Mouse (Mus musculus) lung, embryonic 14.5 days (tissue): Measurements from ENCODE around the gene Bco1. TPM values are rescaled to one million over a fixed set of nuclear protein-coding genes. Genes with fewer than 3 reads are reported as not detected.

Experiments
- ATAC-seq: fragments of 200-750 bp; cut with Nextera tagmentation; 2 replicates; pipeline ENCODE4 v1.8.0; 2017; ENCODE audit warnings: mild to moderate bottlenecking, moderate TSS enrichment, moderate library complexity; ENCODE audit not compliant: insufficient read depth
- DNase-seq: peaks from one replicate; pipeline ENCODE4 v3.0.0-alpha.2; 2015
- H3K27ac ChIP-seq: fragments of 300-500 bp; sonication (generic); 2 replicates; pipeline ENCODE4 v1.5.1; 2014; ENCODE audit warnings: low read depth, mild to moderate bottlenecking, moderate library complexity
- H3K27me3 ChIP-seq: fragments of 300-500 bp; sonication (generic); 2 replicates; pipeline ENCODE4 v1.6.1; 2014; ENCODE audit warnings: low read length, control low read depth; ENCODE audit not compliant: insufficient read depth
- H3K36me3 ChIP-seq: fragments of 300-500 bp; sonication (generic); 2 replicates; pipeline ENCODE4 v1.6.1; 2014; ENCODE audit warnings: control low read depth; ENCODE audit not compliant: insufficient read depth
- H3K4me1 ChIP-seq: fragments of 300-500 bp; sonication (generic); 2 replicates; pipeline ENCODE4 v1.6.1; 2014; ENCODE audit warnings: antibody characterized with exemption, control low read depth; ENCODE audit not compliant: insufficient read depth
- H3K4me2 ChIP-seq: fragments of 300-500 bp; sonication (generic); 2 replicates; pipeline ENCODE4 v1.6.1; 2014; ENCODE audit warnings: mild to moderate bottlenecking
- H3K4me3 ChIP-seq: fragments of 300-500 bp; sonication (generic); 2 replicates; pipeline ENCODE4 v1.5.1; 2014; ENCODE audit warnings: low read depth, low read length
- H3K9ac ChIP-seq: fragments of 300-500 bp; sonication (generic); 2 replicates; pipeline ENCODE4 v1.6.1; 2014
- H3K9me3 ChIP-seq: fragments of 300-500 bp; sonication (generic); 2 replicates; pipeline ENCODE4 v1.6.1; 2016; ENCODE audit warnings: low read depth, low read length, control low read depth
- CTCF ChIP-seq: IDR thresholded peaks from 2 replicates; pipeline ENCODE4 v1.5.1; 2016; ENCODE audit warnings: antibody characterized with exemption, low read depth
- WGBS: fragments of 180-500 bp; shearing (Covaris S2); extraction: QIAGEN DNeasy Blood & Tissue Kit; methylation state at CpG from one replicate; pipeline ENCODE4 v1.1.7; 2014; 5-methylcytosine and 5-hydroxymethylcytosine counted together
- polyA plus RNA-seq: library from polyadenylated mRNA; unstranded; fragments of >200 nt; fragmentation: Nextera tagmentation; extraction: Ambion mirVana; gene quantifications from 2 replicates; pipeline ENCODE4 v1.2.1, GENCODE M21; 2014

The Bco1 gene
- 0.43 and 0.75 TPM in 2 replicates for polyA plus RNA-seq

GRCm38 (mm10) chr8:117095647-117096046, at the start of gene Bco1:
TSS of gene Bco1 (plus strand) at chr8:117095854.
- ATAC-seq (no peak), DNase-seq (peak; percentile 15)
- H3K27ac ChIP-seq, result no peak within 1 kb of the TSS
- H3K9me3 ChIP-seq, result 0 out of 2 replicates have a peak, but pooled peaks cover 5% of the 10 kb centered on the region
- no peak within 1 kb of the TSS for H3K4me2 ChIP-seq
- H3K9ac ChIP-seq, result no peak within 1 kb of the TSS
- no peak for TF ChIP-seq CTCF
- WGBS, result 45% methylated on average over 12 of the region's 12 CpGs
- H3K4me3 ChIP-seq, result no peak within 1 kb of the TSS
- H3K27me3 ChIP-seq, result no peaks in the 10 kb centered on the region
- no peaks in the 10 kb centered on the region; the same call in 1 of the 2 replicates for H3K4me1 ChIP-seq
- no peaks in the 10 kb centered on the region for H3K36me3 ChIP-seq

- no peak overlapping the region for H3K4me2 ChIP-seq
- ATAC-seq (no peak), DNase-seq (no peak)
- no peaks in the 10 kb centered on the region for H3K9me3 ChIP-seq
- 0 out of 2 replicates have a peak, but pooled peaks have one; percentile 25 for TF ChIP-seq CTCF
- 54% methylated on average over 7 of the region's 7 CpGs for WGBS
- no peaks in the 10 kb centered on the region for H3K27me3 ChIP-seq
- H3K27ac ChIP-seq, result no peak overlapping the region
- no peak overlapping the region for H3K9ac ChIP-seq
- no peaks in the 10 kb centered on the region for H3K36me3 ChIP-seq
- H3K4me1 ChIP-seq, result no peaks in the 10 kb centered on the region
- no peak overlapping the region for H3K4me3 ChIP-seq
Measured at GRCm38 (mm10) chr8:117049444-117049843, 46.2 kb upstream of the Bco1 start.

GRCm38 (mm10) chr8:117050763-117051162, 44.9 kb upstream of the Bco1 start:
- TF ChIP-seq CTCF, result no peak
- Histone ChIP-seq H3K27me3 (no peaks in the 10 kb centered on the region), H3K9ac (no peak overlapping the region), H3K36me3 (no peaks in the 10 kb centered on the region), H3K4me3 (no peak overlapping the region), H3K27ac (no peak overlapping the region), H3K4me2 (no peak overlapping the region), H3K9me3 (no peaks in the 10 kb centered on the region), H3K4me1 (no peaks in the 10 kb centered on the region)
- 69% methylated on average over 9 of the region's 9 CpGs for WGBS
- peak; percentile 42 for DNase-seq
- no peak for ATAC-seq

- WGBS, result 53% methylated on average over 9 of the region's 9 CpGs
- Histone ChIP-seq H3K9ac (no peak overlapping the region), H3K9me3 (no peaks in the 10 kb centered on the region), H3K27me3 (no peaks in the 10 kb centered on the region), H3K36me3 (no peaks in the 10 kb centered on the region), H3K4me1 (no peaks in the 10 kb centered on the region), H3K27ac (no peak overlapping the region), H3K4me2 (no peak overlapping the region), H3K4me3 (no peak overlapping the region)
- DNase-seq (no peak), ATAC-seq (no peak)
- no peak for TF ChIP-seq CTCF
Measured at GRCm38 (mm10) chr8:117051316-117051715, 44.3 kb upstream of the Bco1 start.

- no peaks in the 10 kb centered on the region for H3K36me3 ChIP-seq
Measured at GRCm38 (mm10) chr8:117053135-117054079, 42.2 kb upstream of the Bco1 start.

GRCm38 (mm10) chr8:117054146-117054545, 41.5 kb upstream of the Bco1 start:
- no peak for ATAC-seq
- Histone ChIP-seq H3K9ac (no peak overlapping the region), H3K27me3 (no peaks in the 10 kb centered on the region), H3K4me1 (no peaks in the 10 kb centered on the region), H3K27ac (no peak overlapping the region), H3K36me3 (no peaks in the 10 kb centered on the region), H3K4me2 (no peak overlapping the region), H3K4me3 (no peak overlapping the region), H3K9me3 (no peaks in the 10 kb centered on the region)
- no peak for TF ChIP-seq CTCF
- DNase-seq, result no peak
- WGBS, result 87% methylated on average over 3 of the region's 3 CpGs

More at GRCm38 (mm10) chr8:117053135-117054079, 42.2 kb upstream of the Bco1 start:
- Histone ChIP-seq H3K9ac (no peak overlapping the region), H3K27me3 (no peaks in the 10 kb centered on the region), H3K9me3 (no peaks in the 10 kb centered on the region), H3K27ac (no peak overlapping the region), H3K4me2 (no peak overlapping the region), H3K4me1 (no peaks in the 10 kb centered on the region), H3K4me3 (no peak overlapping the region)
- DNase-seq, result peak; percentile 45
- no peak for ATAC-seq
- 62% methylated on average over 12 of the region's 12 CpGs for WGBS
- peak; percentile 34 for TF ChIP-seq CTCF

- no peaks in the 10 kb centered on the region for H3K4me1 ChIP-seq
- DNase-seq, result no peak
Measured at GRCm38 (mm10) chr8:117055097-117055496, 40.6 kb upstream of the Bco1 start.

More at GRCm38 (mm10) chr8:117055097-117055496, 40.6 kb upstream of the Bco1 start:
- 63% methylated on average over 6 of the region's 6 CpGs for WGBS
- Histone ChIP-seq H3K9me3 (no peaks in the 10 kb centered on the region), H3K4me3 (no peak overlapping the region), H3K36me3 (no peaks in the 10 kb centered on the region), H3K27ac (no peak overlapping the region), H3K9ac (no peak overlapping the region), H3K4me2 (no peak overlapping the region), H3K27me3 (no peaks in the 10 kb centered on the region)
- no peak for TF ChIP-seq CTCF
- no peak for ATAC-seq
